Mouse (Mus musculus): ENCODE results near the gene Fzd5. TPM values are rescaled to one million over a fixed set of nuclear protein-coding genes. Genes with fewer than 3 reads are reported as not detected.

Fzd5 gene
- total RNA-seq, 2 experiments from 2014 or later, result 0.93 to 1.4 TPM

DNA sequence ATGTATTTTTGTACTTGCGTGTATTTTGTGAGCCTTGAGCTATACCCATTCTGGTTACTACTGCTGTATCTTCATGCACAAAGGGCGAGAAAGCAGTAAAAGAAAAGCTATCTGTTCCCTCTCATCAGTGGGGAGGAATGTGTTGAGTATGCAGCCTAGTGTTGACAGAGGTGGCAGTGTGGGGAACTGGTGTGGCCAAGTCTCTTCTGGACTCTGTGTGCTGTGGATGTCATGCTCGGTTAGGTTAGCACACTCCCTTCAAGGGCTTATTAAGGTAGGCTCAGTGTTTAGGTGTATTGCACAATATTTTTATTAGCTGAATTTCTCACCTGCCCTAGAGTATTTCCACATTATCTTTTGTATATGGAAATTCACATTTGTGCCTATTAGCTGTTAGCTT is 35.8 kb downstream of the Fzd5 start:
- intact Hi-C loops (cut with DNase I), result loop anchor here (10.0 kb wide), 1 partner anchor 967 kb away; the partner anchor contains the start of genes Fastkd2 and Mdh1b
- Histone ChIP-seq H3K4me3 (no peak overlapping the region), H3K27ac (no peak overlapping the region)
- no peak for DNase-seq (ENCODE audit: extremely low spot score in 1 of 2, low spot score in 2 of 2)
- TF ChIP-seq CTCF (IDR thresholded peaks at IDR 0.05), result no peak

GRCm38 (mm10) chr1:64695156-64695555 is 42.4 kb downstream of the Fzd5 start:
- no peak for DNase-seq (ENCODE audit: extremely low spot score in 1 of 2, low spot score in 2 of 2)
- no peak overlapping the region for H3K4me3 ChIP-seq
- TF ChIP-seq CTCF (IDR thresholded peaks at IDR 0.05), result no peak
- H3K27ac ChIP-seq, result no peak overlapping the region
- intact Hi-C loops (cut with DNase I), result no loop called here

DNA sequence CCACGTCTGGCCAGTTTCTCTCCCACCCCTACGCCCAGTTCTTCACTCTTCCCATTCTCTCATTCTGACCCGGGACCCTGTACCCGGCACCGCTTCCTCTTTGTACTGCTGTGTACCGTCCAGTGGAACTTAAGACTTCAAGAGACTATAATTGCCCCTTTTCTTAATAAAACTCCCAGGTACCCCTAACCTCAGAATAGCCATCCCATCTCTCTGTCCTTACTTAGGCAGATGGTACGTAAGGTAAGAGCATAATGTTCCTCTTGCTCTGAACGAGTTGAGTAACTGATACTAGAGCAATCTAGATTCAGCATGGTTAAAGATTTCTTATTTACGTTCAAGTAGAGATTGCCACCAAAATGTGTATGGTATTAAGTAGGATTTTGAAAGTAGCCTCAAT is 46.0 kb downstream of the Fzd5 start:
- peak overlapping the region; percentile 76; the same call in 1 of the 2 replicates for H3K27ac ChIP-seq
- H3K4me3 ChIP-seq, result peak overlapping the region; percentile 94
- no peak for DNase-seq (ENCODE audit: extremely low spot score in 1 of 2, low spot score in 2 of 2)
- intact Hi-C loops (cut with DNase I), result loop anchor here (5.0 kb wide), 2 partner anchors 159 to 1024 kb away; partner anchors contain the start of gene Creb1
- TF ChIP-seq CTCF (IDR thresholded peaks at IDR 0.05), result no peak

GRCm38 (mm10) chr1:64691121-64691551 is 46.4 kb downstream of the Fzd5 start:
- peak in 1 of 2 experiments; percentile 49 for DNase-seq (ENCODE audit: extremely low spot score in 1 of 2, low spot score in 2 of 2)
- TF ChIP-seq CTCF (IDR thresholded peaks at IDR 0.05), result no peak
- intact Hi-C loops (cut with DNase I), result loop anchor here (5.0 kb wide), 2 partner anchors 159 to 1024 kb away; partner anchors contain the start of gene Creb1
- Histone ChIP-seq H3K4me3 (peak overlapping the region; percentile 94), H3K27ac (peak overlapping the region; percentile 76)

GRCm38 (mm10) chr1:64690213-64691013 is 47.1 kb downstream of the Fzd5 start, which contains the start of gene Ccnyl1:
Gene Ccnyl1 (plus strand): TSS chr1:64690455.
- DNase-seq (ENCODE audit: extremely low spot score in 1 of 2, low spot score in 2 of 2), result peak; percentile 97 to 99
- intact Hi-C loops (cut with DNase I), result loop anchor here (5.0 kb wide), 2 partner anchors 158 to 1023 kb away; partner anchors contain the start of gene Creb1
- Histone ChIP-seq H3K27ac (peak within 1 kb of the TSS; percentile 76), H3K4me3 (peak within 1 kb of the TSS; percentile 94)
- no peak for TF ChIP-seq CTCF (IDR thresholded peaks at IDR 0.05)

GRCm38 (mm10) chr1:64689561-64690212 is 47.9 kb downstream of the Fzd5 start:
- no peak for TF ChIP-seq CTCF (IDR thresholded peaks at IDR 0.05)
- Histone ChIP-seq H3K4me3 (peak overlapping the region; percentile 94), H3K27ac (no peak overlapping the region)
- intact Hi-C loops (cut with DNase I), result loop anchor here (5.0 kb wide), 2 partner anchors 157 to 1022 kb away; partner anchors contain the start of gene Creb1
- DNase-seq (ENCODE audit: extremely low spot score in 1 of 2, low spot score in 2 of 2), result no peak

DNA sequence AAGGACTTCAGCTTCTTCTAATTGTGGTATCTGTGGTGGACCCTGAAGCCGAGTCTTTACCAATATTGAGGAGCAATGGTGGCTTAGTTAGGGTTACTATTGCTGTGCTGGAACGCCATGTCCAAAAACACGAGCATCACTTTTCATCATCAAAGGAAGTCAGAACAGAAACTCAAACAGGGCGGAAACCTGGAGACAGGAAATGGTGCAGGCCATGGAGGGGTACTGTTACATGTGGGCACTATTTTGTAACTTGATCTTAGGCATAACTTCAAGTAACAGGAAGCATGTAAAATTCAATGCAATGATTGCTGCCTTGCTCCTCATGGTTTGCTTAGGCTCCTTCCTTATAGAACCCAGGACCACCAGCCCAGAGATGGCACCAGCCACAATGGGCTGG is 49.5 kb downstream of the Fzd5 start:
- no peak overlapping the region for H3K4me3 ChIP-seq
- no peak for DNase-seq (ENCODE audit: extremely low spot score in 1 of 2, low spot score in 2 of 2)
- H3K27ac ChIP-seq, result no peak overlapping the region
- TF ChIP-seq CTCF (IDR thresholded peaks at IDR 0.05), result no peak
- intact Hi-C loops (cut with DNase I), result no loop called here

DNA sequence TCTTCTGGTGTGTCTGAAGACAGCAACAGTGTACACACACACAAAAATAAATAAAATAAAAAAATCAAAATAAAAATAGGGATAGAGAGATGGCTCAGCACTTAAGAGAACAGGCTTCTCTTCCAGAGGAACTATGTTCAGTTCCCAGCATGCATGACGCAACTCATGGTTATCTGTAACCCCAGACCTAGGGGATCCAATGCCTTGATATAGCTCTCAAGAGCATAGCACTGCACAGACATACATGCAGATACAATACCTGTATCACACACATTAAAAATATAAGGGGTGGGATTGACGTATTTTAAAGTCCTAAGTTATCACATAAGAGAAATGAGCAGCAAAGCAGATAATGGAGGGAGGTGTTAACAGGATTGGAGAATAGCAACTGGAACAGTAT is 53.1 kb downstream of the Fzd5 start:
- Histone ChIP-seq H3K4me3 (no peak overlapping the region), H3K27ac (no peak overlapping the region)
- DNase-seq (ENCODE audit: extremely low spot score in 1 of 2, low spot score in 2 of 2), result no peak
- no peak for TF ChIP-seq CTCF (IDR thresholded peaks at IDR 0.05)
- intact Hi-C loops (cut with DNase I), result no loop called here

GRCm38 (mm10) chr1:64683039-64683438 is 54.5 kb downstream of the Fzd5 start:
- Histone ChIP-seq H3K4me3 (no peak overlapping the region), H3K27ac (no peak overlapping the region)
- TF ChIP-seq CTCF (IDR thresholded peaks at IDR 0.05), result no peak
- intact Hi-C loops (cut with DNase I), result no loop called here
- DNase-seq (ENCODE audit: extremely low spot score in 1 of 2, low spot score in 2 of 2), result no peak

DNA sequence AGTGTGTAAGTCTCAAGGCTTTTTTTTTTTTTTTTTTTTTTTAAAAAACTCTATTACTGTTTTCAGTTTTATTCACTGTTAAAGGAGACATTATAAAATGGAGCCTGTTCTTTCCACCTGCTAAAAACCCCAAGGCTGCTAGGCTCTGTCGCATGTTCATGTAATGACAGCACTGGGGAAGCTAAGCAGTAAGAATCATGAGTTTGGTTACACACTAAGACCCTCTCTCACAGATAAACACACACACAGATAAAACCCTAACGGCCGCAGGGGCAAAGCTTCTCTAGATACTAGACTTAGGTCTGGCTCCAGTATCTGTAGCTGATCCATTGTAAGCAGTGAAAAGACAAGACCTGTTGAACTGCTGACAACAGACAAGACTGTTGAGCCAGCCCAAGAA is 56.1 kb downstream of the Fzd5 start:
- DNase-seq (ENCODE audit: extremely low spot score in 1 of 2, low spot score in 2 of 2), result no peak
- intact Hi-C loops (cut with DNase I), result no loop called here
- no peak overlapping the region for H3K4me3 ChIP-seq
- H3K27ac ChIP-seq, result no peak overlapping the region
- TF ChIP-seq CTCF (IDR thresholded peaks at IDR 0.05), result no peak

Other genes starting within 250 kb of the Fzd5 start
- gene Creb1, start 205.1 kb downstream of the Fzd5 start, total RNA-seq (2021), result 10 to 100 TPM; 49.2 to 55.7 TPM
- 10 to 100 TPM; 13.1 to 14.4 TPM for gene Mettl21a, start 120.5 kb downstream of the Fzd5 start, total RNA-seq (2021)
- gene Ccnyl1, start 47.3 kb downstream of the Fzd5 start, total RNA-seq (2021), result 10 to 100 TPM; 19.7 to 20.2 TPM
- 10 to 100 TPM; 40.4 to 41.8 TPM for gene Plekhm3, start 219.1 kb upstream of the Fzd5 start, total RNA-seq (2021)